Mouse (Mus musculus): ENCODE measurements around the gene 5031439G07Rik. TPM values are rescaled to one million over a fixed set of nuclear protein-coding genes. Genes with fewer than 3 reads are reported as not detected.

The 5031439G07Rik gene
- total and polyA plus RNA-seq, 2 experiments from 2014 or later, result 28.9 to 112 TPM

DNA sequence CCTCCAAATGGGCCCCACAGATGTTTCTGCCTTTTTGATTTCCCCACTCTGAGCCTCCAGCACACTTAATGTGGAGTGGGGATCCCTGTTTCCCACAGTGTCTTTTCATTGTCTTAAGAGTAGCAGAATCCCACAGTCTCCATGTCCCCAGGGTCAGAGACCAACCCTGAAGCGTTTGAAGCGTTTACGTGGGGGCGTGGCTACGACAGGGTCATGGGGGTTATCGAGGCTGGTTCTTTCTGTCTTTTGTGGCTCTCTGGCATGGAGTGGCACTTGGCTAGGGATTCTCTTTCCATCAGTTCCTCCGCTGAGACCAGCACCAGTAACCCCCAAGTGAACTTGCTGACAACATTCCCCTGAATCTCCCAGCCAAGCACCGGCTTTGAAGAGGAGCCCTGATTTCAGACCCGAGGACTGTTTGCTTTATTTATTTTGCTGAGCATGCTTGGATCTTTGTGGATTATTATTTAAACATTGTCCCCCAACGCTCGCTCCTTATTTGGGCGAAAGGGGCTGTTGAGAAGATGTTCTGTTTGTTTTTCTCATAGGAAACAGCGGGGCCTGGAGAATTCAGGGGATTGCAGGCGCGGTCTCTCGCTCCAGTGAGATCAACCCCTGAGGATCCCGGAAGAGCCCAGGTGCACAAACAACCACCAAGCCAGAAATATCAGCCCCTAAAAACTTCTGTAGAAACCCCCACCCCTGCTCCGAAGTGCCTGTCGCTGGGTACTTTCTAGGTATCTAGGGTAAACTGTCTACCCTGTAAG is 23.7 kb upstream of the 5031439G07Rik start:
- TF ChIP-seq CTCF (IDR thresholded peaks at IDR 0.05; ENCODE audit: low read depth), result no peak
- WGBS, result 49% methylated on average over 19 of the region's 19 CpGs
- ATAC-seq (no peak), DNase-seq (no peak)
- Histone ChIP-seq H3K9me3 (ENCODE audit: low read length) (no peaks in the 10 kb centered on the region), H3K27me3 (ENCODE audit: insufficient read depth, low read length) (no peaks in the 10 kb centered on the region), H3K36me3 (ENCODE audit: insufficient read depth) (no peaks in the 10 kb centered on the region), H3K9ac (no peak overlapping the region), H3K27ac (ENCODE audit: low read depth, low read length) (0 out of 2 replicates have a peak overlapping the region, but pooled peaks have one; percentile 21), H3K4me3 (ENCODE audit: low read depth, low read length) (no peak overlapping the region), H3K4me2 (ENCODE audit: low read depth) (no peak overlapping the region), H3K4me1 (ENCODE audit: insufficient read depth) (0 out of 2 replicates have a peak, but pooled peaks cover 3% of the 10 kb centered on the region)

GRCm38 (mm10) chr15:85009666-85010065 is 21.3 kb upstream of the 5031439G07Rik start:
- Histone ChIP-seq H3K4me1 (ENCODE audit: insufficient read depth) (no peaks in the 10 kb centered on the region), H3K4me2 (ENCODE audit: low read depth) (no peak overlapping the region), H3K4me3 (ENCODE audit: low read depth, low read length) (no peak overlapping the region), H3K9me3 (ENCODE audit: low read length) (no peaks in the 10 kb centered on the region), H3K36me3 (ENCODE audit: insufficient read depth) (no peaks in the 10 kb centered on the region), H3K27ac (ENCODE audit: low read depth, low read length) (no peak overlapping the region), H3K27me3 (ENCODE audit: insufficient read depth, low read length) (no peaks in the 10 kb centered on the region), H3K9ac (no peak overlapping the region)
- DNase-seq, result no peak
- TF ChIP-seq CTCF (IDR thresholded peaks at IDR 0.05; ENCODE audit: low read depth), result no peak
- 88% methylated on average over 8 of the region's 8 CpGs for WGBS
- ATAC-seq, result no peak

GRCm38 (mm10) chr15:85000984-85001982 is 12.9 kb upstream of the 5031439G07Rik start:
- peak; percentile 92 for TF ChIP-seq CTCF (IDR thresholded peaks at IDR 0.05; ENCODE audit: low read depth)
- ATAC-seq, result peak; percentile 83

GRCm38 (mm10) chr15:84999911-85000310 is 11.6 kb upstream of the 5031439G07Rik start:
- H3K27ac ChIP-seq (ENCODE audit: low read depth, low read length), result no peak overlapping the region
- no peak overlapping the region for H3K4me2 ChIP-seq (ENCODE audit: low read depth)
- DNase-seq (no peak), ATAC-seq (no peak)
- TF ChIP-seq CTCF (IDR thresholded peaks at IDR 0.05; ENCODE audit: low read depth), result no peak
- H3K4me1 ChIP-seq (ENCODE audit: insufficient read depth), result no peaks in the 10 kb centered on the region
- H3K36me3 ChIP-seq (ENCODE audit: insufficient read depth), result no peaks in the 10 kb centered on the region
- WGBS, result 53% methylated on average over 7 of the region's 7 CpGs
- no peak overlapping the region for H3K9ac ChIP-seq
- no peaks in the 10 kb centered on the region for H3K27me3 ChIP-seq (ENCODE audit: insufficient read depth, low read length)
- no peaks in the 10 kb centered on the region for H3K9me3 ChIP-seq (ENCODE audit: low read length)
- H3K4me3 ChIP-seq (ENCODE audit: low read depth, low read length), result no peak overlapping the region

More at GRCm38 (mm10) chr15:85000984-85001982, 12.9 kb upstream of the 5031439G07Rik start:
- peak; percentile 85 for DNase-seq
- Histone ChIP-seq H3K27ac (ENCODE audit: low read depth, low read length) (no peak overlapping the region), H3K4me2 (ENCODE audit: low read depth) (no peak overlapping the region), H3K9ac (no peak overlapping the region), H3K27me3 (ENCODE audit: insufficient read depth, low read length) (no peaks in the 10 kb centered on the region), H3K36me3 (ENCODE audit: insufficient read depth) (no peaks in the 10 kb centered on the region), H3K4me1 (ENCODE audit: insufficient read depth) (no peaks in the 10 kb centered on the region), H3K9me3 (ENCODE audit: low read length) (no peaks in the 10 kb centered on the region), H3K4me3 (ENCODE audit: low read depth, low read length) (no peak overlapping the region)
- WGBS, result 20% methylated on average over 29 of the region's 29 CpGs

- Histone ChIP-seq H3K27ac (ENCODE audit: low read depth, low read length) (no peak overlapping the region), H3K27me3 (ENCODE audit: insufficient read depth, low read length) (no peaks in the 10 kb centered on the region), H3K36me3 (ENCODE audit: insufficient read depth) (no peaks in the 10 kb centered on the region), H3K4me2 (ENCODE audit: low read depth) (no peak overlapping the region), H3K4me3 (ENCODE audit: low read depth, low read length) (no peak overlapping the region), H3K9me3 (ENCODE audit: low read length) (no peaks in the 10 kb centered on the region), H3K9ac (no peak overlapping the region), H3K4me1 (ENCODE audit: insufficient read depth) (no peaks in the 10 kb centered on the region)
- no peak for TF ChIP-seq CTCF (IDR thresholded peaks at IDR 0.05; ENCODE audit: low read depth)
- DNase-seq (no peak), ATAC-seq (no peak; the same call in 1 of the 2 replicates)
- WGBS, result 74% methylated on average over 14 of the region's 14 CpGs
Observed at GRCm38 (mm10) chr15:84997768-84998454, 9.6 kb upstream of the 5031439G07Rik start.

GRCm38 (mm10) chr15:84995967-84996366 is 7.6 kb upstream of the 5031439G07Rik start:
- WGBS, result 6% methylated on average over 1 of the region's 1 CpGs
- Histone ChIP-seq H3K9me3 (ENCODE audit: low read length) (no peaks in the 10 kb centered on the region), H3K4me3 (ENCODE audit: low read depth, low read length) (no peak overlapping the region), H3K36me3 (ENCODE audit: insufficient read depth) (no peaks in the 10 kb centered on the region), H3K4me1 (ENCODE audit: insufficient read depth) (no peaks in the 10 kb centered on the region), H3K27me3 (ENCODE audit: insufficient read depth, low read length) (no peaks in the 10 kb centered on the region), H3K9ac (no peak overlapping the region), H3K4me2 (ENCODE audit: low read depth) (no peak overlapping the region), H3K27ac (ENCODE audit: low read depth, low read length) (no peak overlapping the region)
- no peak for ATAC-seq
- peak; percentile 58 for TF ChIP-seq CTCF (IDR thresholded peaks at IDR 0.05; ENCODE audit: low read depth)
- peak; percentile 38 for DNase-seq

Measured in forebrain, postnatal 0 days (tissue).